Mouse (Mus musculus) thymus, adult 2 months (tissue): ENCODE data around the gene Gpr108.

Source experiments
- CTCF ChIP-seq: fragments of 200-500 bp; IDR thresholded peaks from 2 replicates; pipeline ENCODE4 v1.5.1; 2012; ENCODE audit warnings: mild to moderate bottlenecking, control low read depth, low read length, moderate library complexity, borderline replicate concordance; ENCODE audit not compliant: control insufficient read depth, poor library complexity, insufficient read depth; ENCODE audit errors: extremely low read depth
- POLR2A ChIP-seq: fragments of 200-500 bp; IDR thresholded peaks from 2 replicates; pipeline ENCODE4 v1.6.1; 2012; ENCODE audit warnings: mild to moderate bottlenecking, low read length, control low read depth, moderate library complexity; ENCODE audit not compliant: control insufficient read depth, poor library complexity, insufficient read depth; ENCODE audit errors: extremely low read depth

GRCm38 (mm10) chr17:57234254-57234928 is 13.9 kb downstream of the Gpr108 start:
- TF ChIP-seq CTCF (no peak), POLR2A (no peak)
